Mouse (Mus musculus): ENCODE measurements around the gene Tbc1d22a. TPM values are rescaled to one million over a fixed set of nuclear protein-coding genes. Genes with fewer than 3 reads are reported as not detected.

The Tbc1d22a gene
- polyA plus RNA-seq, 1 experiment = 9.6 TPM

GRCm38 (mm10) chr15:86176166-86176565, 38.1 kb upstream of the Tbc1d22a start:
- no peak for TF ChIP-seq GATA1 (IDR thresholded peaks at IDR 0.05; ENCODE audit: low read length)

- no peak for TF ChIP-seq GATA1 (IDR thresholded peaks at IDR 0.05; ENCODE audit: low read length)
Observed at GRCm38 (mm10) chr15:86176771-86177702, 37.2 kb upstream of the Tbc1d22a start.

GRCm38 (mm10) chr15:86178594-86178993, 35.7 kb upstream of the Tbc1d22a start:
- no peak for TF ChIP-seq GATA1 (IDR thresholded peaks at IDR 0.05; ENCODE audit: low read length)

- TF ChIP-seq GATA1 (IDR thresholded peaks at IDR 0.05; ENCODE audit: low read length) = no peak
Observed at GRCm38 (mm10) chr15:86180427-86180826, 33.8 kb upstream of the Tbc1d22a start.

- TF ChIP-seq GATA1 (IDR thresholded peaks at IDR 0.05; ENCODE audit: low read length) = no peak
Observed at GRCm38 (mm10) chr15:86181941-86182439, 32.3 kb upstream of the Tbc1d22a start.

GRCm38 (mm10) chr15:86182646-86183045, 31.6 kb upstream of the Tbc1d22a start:
- no peak for TF ChIP-seq GATA1 (IDR thresholded peaks at IDR 0.05; ENCODE audit: low read length)

GRCm38 (mm10) chr15:86183484-86183883, 30.8 kb upstream of the Tbc1d22a start:
- TF ChIP-seq GATA1 (IDR thresholded peaks at IDR 0.05; ENCODE audit: low read length) = no peak

GRCm38 (mm10) chr15:86184071-86184470, 30.2 kb upstream of the Tbc1d22a start:
- TF ChIP-seq GATA1 (IDR thresholded peaks at IDR 0.05; ENCODE audit: low read length) = no peak

- no peak for TF ChIP-seq GATA1 (IDR thresholded peaks at IDR 0.05; ENCODE audit: low read length)
Observed at GRCm38 (mm10) chr15:86184851-86185688, 29.2 kb upstream of the Tbc1d22a start.

- no peak for TF ChIP-seq GATA1 (IDR thresholded peaks at IDR 0.05; ENCODE audit: low read length)
Observed at GRCm38 (mm10) chr15:86185689-86186569, 28.3 kb upstream of the Tbc1d22a start, which contains the start of gene Cerk. Cerk (minus strand) TSS chr15:86186141.

- TF ChIP-seq GATA1 (IDR thresholded peaks at IDR 0.05; ENCODE audit: low read length) = no peak
Observed at GRCm38 (mm10) chr15:86186686-86187085, 27.6 kb upstream of the Tbc1d22a start.

- no peak for TF ChIP-seq GATA1 (IDR thresholded peaks at IDR 0.05; ENCODE audit: low read length)
Observed at GRCm38 (mm10) chr15:86188186-86188585, 26.1 kb upstream of the Tbc1d22a start.

GRCm38 (mm10) chr15:86188746-86189470, 25.4 kb upstream of the Tbc1d22a start:
- TF ChIP-seq GATA1 (IDR thresholded peaks at IDR 0.05; ENCODE audit: low read length) = no peak

- no peak for TF ChIP-seq GATA1 (IDR thresholded peaks at IDR 0.05; ENCODE audit: low read length)
Observed at GRCm38 (mm10) chr15:86190387-86190786, 23.9 kb upstream of the Tbc1d22a start.

All from G1E-ER4 (cell line).